Mouse (Mus musculus) CD8-positive naive resting alpha-beta T cell, adult 2 months (primary cell): ENCODE data around the gene Lig3.
A peak's percentile ranks its signal among the peaks of the same experiment; 100 is the strongest.

Experiments used
- DNase-seq, 2 experiments: peaks; one replicate each; pipeline ENCODE4 v3.0.0; 2022; ENCODE audit warnings: low read depth in 2 of 2, low spot score in 2 of 2

Lig3 gene

GRCm38 (mm10) chr11:82780983-82781903, at the start of gene Lig3:
Lig3 (plus strand) TSS chr11:82781108.
- DNase-seq = peak; percentile 87 to 93

GRCm38 (mm10) chr11:82734227-82734626, 46.7 kb upstream of the Lig3 start:
- no peak for DNase-seq

DNA sequence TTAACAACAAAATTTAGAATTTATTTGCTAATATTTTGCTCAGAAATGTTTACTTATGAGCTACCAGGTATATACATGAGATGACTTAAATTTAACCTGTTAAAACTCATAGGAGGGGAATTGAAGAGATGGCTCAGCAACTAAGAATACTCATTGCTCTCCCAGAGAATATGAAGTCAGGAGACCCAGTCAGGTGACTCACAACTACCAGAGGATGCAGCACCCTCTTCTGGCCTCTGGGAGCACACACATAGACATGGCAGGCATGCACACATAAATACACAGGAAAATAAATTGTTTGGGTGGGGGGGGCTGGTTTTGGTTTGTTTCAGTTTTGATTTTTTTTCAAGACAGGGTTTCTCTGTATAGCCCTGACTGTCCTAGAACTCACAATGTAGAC, 41.9 kb upstream of the Lig3 start:
- no peak for DNase-seq

GRCm38 (mm10) chr11:82746138-82746537, 34.8 kb upstream of the Lig3 start:
- DNase-seq = peak; percentile 50 to 68

- peak in 1 of 2 experiments; percentile 13 for DNase-seq
These were observed 34.0 kb upstream of the Lig3 start for GRCm38 (mm10) chr11:82746857-82747366.

DNA sequence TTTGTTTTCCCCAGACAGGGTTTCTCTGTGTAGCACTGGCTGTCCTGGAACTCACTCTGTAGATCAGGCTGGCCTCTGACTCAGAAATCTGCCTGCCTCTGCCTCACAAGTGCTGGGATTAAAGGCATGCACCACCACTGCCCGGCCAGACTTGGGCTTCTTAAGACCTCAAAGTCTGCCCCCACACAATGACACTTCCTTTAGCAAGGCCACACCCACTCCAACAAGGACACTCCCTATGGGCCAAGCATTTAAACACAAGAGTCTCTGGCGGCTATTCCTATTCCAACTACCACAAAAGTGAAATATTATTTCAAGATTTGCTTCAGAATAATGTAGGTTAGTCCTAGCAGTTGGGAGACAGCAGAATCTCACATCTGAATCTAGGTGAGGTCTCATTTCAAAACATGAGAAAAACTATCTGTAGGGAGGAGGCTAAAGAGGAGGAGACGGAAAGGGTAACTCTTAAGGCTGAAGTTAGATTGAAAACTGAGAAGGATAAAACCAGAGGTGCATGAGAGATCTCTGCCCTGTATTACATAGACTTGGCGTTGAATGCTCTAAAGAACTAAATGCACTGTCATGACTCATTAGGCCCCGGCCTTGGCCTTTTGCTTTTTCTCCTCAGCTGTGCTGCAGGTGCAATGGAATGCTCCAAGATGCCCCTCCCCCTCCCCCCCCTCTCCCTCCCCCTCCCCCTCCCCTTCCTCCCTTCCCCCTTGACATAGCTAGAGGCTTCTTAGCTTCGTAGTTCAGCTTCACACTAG, 28.4 kb upstream of the Lig3 start:
- no peak for DNase-seq

- DNase-seq = no peak
These were observed 25.0 kb upstream of the Lig3 start for GRCm38 (mm10) chr11:82755919-82756318.

GRCm38 (mm10) chr11:82762286-82762829, 18.6 kb upstream of the Lig3 start:
- no peak for DNase-seq

GRCm38 (mm10) chr11:82763261-82763660, 17.6 kb upstream of the Lig3 start:
- DNase-seq = no peak

GRCm38 (mm10) chr11:82763742-82764437, 17.0 kb upstream of the Lig3 start, which contains the start of the genes Cct6b and Zfp830:
Cct6b (minus strand) TSS chr11:82764321.
Zfp830 (plus strand) TSS chr11:82764345.
- peak; percentile 80 to 83 for DNase-seq

GRCm38 (mm10) chr11:82764438-82764924, 16.4 kb upstream of the Lig3 start:
- no peak for DNase-seq

GRCm38 (mm10) chr11:82780134-82780533, 774 bp upstream of the Lig3 start:
- DNase-seq = no peak

DNA sequence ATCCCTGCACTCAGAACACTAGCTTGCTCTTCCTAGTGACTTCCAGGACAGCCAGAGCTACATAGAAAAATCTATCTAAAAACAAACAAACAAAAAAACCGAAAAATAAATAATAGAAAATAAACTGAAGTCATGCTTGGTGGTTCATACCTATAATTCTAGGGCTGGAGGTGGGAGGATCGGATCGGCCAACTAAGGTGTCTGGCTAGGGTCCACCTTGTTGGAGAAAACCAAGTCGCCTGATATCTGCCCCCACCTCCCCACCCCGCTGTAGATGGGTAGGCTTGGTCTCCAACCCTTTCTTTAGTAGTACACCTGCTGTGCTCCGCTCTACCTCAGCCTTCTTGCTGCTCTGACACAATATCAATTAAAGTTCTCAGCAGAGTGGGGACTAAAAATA, 1.3 kb downstream of the Lig3 start:
- no peak for DNase-seq

GRCm38 (mm10) chr11:82783453-82783852, 2.5 kb downstream of the Lig3 start:
- no peak for DNase-seq

DNA sequence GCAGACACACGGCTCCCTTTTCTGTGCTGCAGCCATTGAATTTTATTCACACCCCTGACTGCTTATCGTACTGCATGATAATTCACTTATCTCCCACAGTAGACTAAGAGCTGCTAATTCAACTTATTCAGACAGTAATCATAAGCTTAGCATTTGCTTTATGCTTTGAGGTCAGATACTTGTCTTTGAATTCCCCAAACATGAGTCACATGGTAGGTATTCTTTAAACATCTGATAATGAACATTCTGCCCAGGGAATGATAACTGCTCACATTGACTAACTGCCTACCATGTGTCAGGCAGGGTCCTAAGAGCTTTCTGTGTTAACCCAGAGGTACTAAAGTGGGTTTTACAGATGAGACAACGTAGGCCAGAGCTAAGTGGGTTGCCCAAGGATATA, 25.7 kb downstream of the Lig3 start:
- no peak for DNase-seq

- no peak for DNase-seq
These were observed 26.5 kb downstream of the Lig3 start for GRCm38 (mm10) chr11:82807370-82807769.

DNA sequence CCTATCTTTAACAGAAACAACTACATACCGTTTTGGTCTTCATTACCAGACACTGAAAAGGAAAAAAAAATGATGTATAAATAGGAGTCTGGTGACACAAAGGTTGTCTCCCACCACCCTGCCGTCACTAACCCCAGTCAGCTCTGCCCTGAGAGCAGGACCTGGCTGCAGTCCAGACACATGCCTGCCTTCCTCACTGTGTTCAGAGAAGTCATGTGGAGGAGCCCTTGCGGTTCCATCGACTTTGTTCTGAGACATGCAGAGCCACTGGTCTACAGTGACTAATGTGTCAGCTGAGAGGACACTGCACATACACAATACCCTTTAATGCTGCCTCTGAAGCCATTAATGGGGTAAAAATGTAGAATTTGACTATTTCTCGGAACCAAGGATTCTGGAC, 27.6 kb downstream of the Lig3 start:
- DNase-seq = no peak

DNA sequence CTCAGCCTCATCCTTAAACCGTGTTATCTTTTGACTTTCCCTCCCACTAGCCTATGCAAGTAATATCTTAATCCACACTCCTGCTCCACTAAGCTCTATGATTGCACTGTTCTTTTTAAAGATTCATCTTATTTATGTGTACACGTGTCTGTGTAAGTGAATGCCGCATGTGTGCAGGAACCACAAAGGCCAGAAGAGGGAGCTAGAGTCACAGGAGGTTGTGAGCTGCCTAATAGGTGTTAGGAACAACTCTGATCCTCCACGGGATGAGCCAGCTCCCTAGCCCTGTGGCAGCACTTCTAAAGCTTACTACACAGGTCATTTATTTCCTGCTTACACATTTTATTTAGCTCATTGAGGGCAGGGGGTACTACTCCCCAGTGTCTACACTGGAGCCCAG, 38.4 kb downstream of the Lig3 start:
- peak; percentile 12 to 32 for DNase-seq

GRCm38 (mm10) chr11:82820788-82821456, 40.0 kb downstream of the Lig3 start:
- DNase-seq = no peak

- DNase-seq = no peak
These were observed 45.9 kb downstream of the Lig3 start for GRCm38 (mm10) chr11:82826818-82827217.
